Mouse (Mus musculus) c-Kit-positive CD71-negative TER-119-negative erythroid progenitor cells, embryonic 14.5 days (primary cell): ENCODE results near the gene Smarca4.

Source experiments
- DNase-seq: peaks from one replicate; pipeline ENCODE4 v3.0.0-alpha.2; 2013; ENCODE audit warnings: low read depth

Gene Smarca4

DNA sequence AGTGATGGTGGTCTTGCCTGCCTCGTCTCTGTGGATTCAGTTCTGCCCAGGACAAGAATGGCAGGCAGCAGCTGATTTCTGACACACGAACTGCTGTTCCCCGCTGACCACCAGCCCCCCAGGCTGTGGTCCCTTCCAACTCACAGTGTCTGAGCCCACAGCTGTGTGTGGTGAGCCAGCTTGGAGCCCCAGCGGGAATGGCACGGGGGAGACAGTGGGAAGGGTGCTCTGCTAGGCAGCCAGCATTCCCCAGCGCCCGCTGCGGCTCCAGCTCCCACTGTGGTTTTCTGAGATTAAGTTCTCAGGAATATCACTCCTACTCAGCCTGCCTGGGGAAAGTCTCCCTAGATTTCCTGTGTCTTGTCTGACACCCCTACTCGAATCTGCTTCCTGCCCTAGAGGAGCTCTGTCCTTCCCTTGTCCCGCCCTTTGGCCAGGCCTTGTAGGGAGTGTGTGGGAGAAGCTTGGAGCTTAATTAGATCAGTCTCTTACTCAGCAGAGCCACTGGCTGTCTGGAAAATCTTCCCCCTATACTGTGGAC is 136.4 kb downstream of the Smarca4 start:
- no peak for DNase-seq
